Mouse (Mus musculus) liver, embryonic 15.5 days (tissue): ENCODE results near the gene Ing3. TPM values are rescaled to one million over a fixed set of nuclear protein-coding genes. Genes with fewer than 3 reads are reported as not detected.

Source experiments
- ATAC-seq: fragments of 200-750 bp; cut with Nextera tagmentation; 2 replicates; pipeline ENCODE4 v1.8.0; 2017; ENCODE audit warnings: moderate number of reproducible peaks, mild to moderate bottlenecking, moderate library complexity; ENCODE audit not compliant: insufficient read depth
- H3K27ac ChIP-seq: fragments of 300-500 bp; sonication (generic); replicated peaks from 2 replicates; pipeline ENCODE4 v1.5.1; 2015; ENCODE audit warnings: mild to moderate bottlenecking, inconsistent platforms
- H3K27me3 ChIP-seq: fragments of 300-500 bp; sonication (generic); 2 replicates; pipeline ENCODE4 v1.6.1; 2015; ENCODE audit warnings: mild to moderate bottlenecking, inconsistent platforms
- H3K36me3 ChIP-seq: fragments of 300-500 bp; sonication (generic); replicated peaks from 2 replicates; pipeline ENCODE4 v1.6.1; 2015; ENCODE audit warnings: moderate library complexity, mild to moderate bottlenecking, inconsistent platforms
- H3K4me1 ChIP-seq: fragments of 300-500 bp; sonication (generic); replicated peaks from 2 replicates; pipeline ENCODE4 v1.6.1; 2015; ENCODE audit warnings: inconsistent platforms
- H3K4me2 ChIP-seq: fragments of 300-500 bp; sonication (generic); 2 replicates; pipeline ENCODE4 v1.6.1; 2015; ENCODE audit warnings: moderate library complexity, mild to moderate bottlenecking, inconsistent platforms
- H3K4me3 ChIP-seq: fragments of 300-500 bp; sonication (generic); replicated peaks from 2 replicates; pipeline ENCODE4 v1.5.1; 2015; ENCODE audit warnings: mild to moderate bottlenecking, inconsistent platforms
- H3K9ac ChIP-seq: fragments of 300-500 bp; sonication (generic); 2 replicates; pipeline ENCODE4 v1.6.1; 2015; ENCODE audit warnings: moderate library complexity, mild to moderate bottlenecking, inconsistent platforms
- H3K9me3 ChIP-seq: fragments of 300-500 bp; sonication (generic); replicated peaks from 2 replicates; pipeline ENCODE4 v1.6.1; 2016; ENCODE audit warnings: inconsistent platforms
- WGBS: fragments of 180-500 bp; shearing (Covaris S2); methylation state at CpG from one replicate; pipeline ENCODE4 v1.1.7; 2015; ENCODE audit warnings: mixed read lengths; ENCODE audit not compliant: insufficient replicate concordance; 5-methylcytosine and 5-hydroxymethylcytosine counted together
- polyA plus RNA-seq: library from polyadenylated mRNA; unstranded; fragments of >200 nt; fragmentation: Nextera tagmentation; extraction: Ambion mirVana; gene quantifications from 2 replicates; pipeline ENCODE4 v1.2.1, GENCODE M21; 2015

Ing3 gene
- 15.2 and 16.7 TPM in 2 replicates for polyA plus RNA-seq

GRCm38 (mm10) chr6:21949226-21949731, at the start of gene Ing3:
Gene Ing3 (plus strand): TSS chr6:21949571.
- peak; percentile 94 for ATAC-seq
- Histone ChIP-seq H3K4me2 (peak within 1 kb of the TSS; percentile 93), H3K4me1 (peaks cover 15% of the 10 kb centered on the region), H3K9ac (peak within 1 kb of the TSS; percentile 85), H3K27me3 (no peaks in the 10 kb centered on the region), H3K4me3 (peak within 1 kb of the TSS; percentile 74), H3K9me3 (no peaks in the 10 kb centered on the region), H3K27ac (peak within 1 kb of the TSS; percentile 99), H3K36me3 (peaks cover 14% of the 10 kb centered on the region)
- under 1% methylated on average over 35 of the region's 35 CpGs for WGBS

DNA sequence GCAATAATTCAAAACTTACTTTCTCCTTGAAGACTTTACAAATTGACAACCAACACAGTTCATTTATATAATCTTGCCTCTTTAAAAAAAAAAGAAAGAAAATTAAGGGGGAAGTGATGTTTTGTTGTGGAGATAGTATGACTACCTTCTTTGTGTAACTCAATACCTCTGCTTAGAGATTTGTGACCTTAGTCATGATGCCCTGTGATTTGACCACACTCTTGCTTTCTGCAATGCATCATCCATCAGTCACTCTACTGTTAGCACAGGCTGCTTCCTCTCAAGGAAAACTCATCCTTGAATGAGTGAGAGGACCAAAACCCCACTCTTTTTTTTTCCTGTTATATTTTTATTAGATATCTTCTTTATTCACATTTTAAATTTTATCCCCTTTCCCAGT, 39.7 kb upstream of the Ing3 start:
- no peak overlapping the region for H3K4me3 ChIP-seq
- no peak overlapping the region for H3K9ac ChIP-seq
- H3K9me3 ChIP-seq: no peaks in the 10 kb centered on the region
- no peak overlapping the region for H3K4me2 ChIP-seq
- H3K27ac ChIP-seq: no peak overlapping the region
- no peak for ATAC-seq
- H3K4me1 ChIP-seq: no peaks in the 10 kb centered on the region
- H3K36me3 ChIP-seq: no peaks in the 10 kb centered on the region
- no peaks in the 10 kb centered on the region for H3K27me3 ChIP-seq

DNA sequence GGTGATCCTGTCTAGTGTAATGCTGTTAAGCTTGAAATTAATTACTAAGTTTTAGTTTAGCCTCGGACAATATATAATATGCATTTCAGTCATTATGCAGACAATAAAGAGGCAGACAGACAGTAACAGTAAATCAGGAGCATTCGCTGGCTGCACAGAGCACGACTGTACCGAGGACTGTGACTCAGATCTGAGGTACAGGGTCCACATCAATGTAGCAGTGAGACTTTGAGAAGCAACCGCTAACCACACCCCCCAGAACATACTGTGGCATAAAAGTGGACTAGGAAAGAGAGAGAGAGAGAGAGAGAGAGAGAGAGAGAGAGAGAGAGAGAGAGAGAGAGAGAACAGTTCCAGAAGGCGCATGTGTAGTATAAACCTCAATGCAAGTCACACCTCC, 38.6 kb upstream of the Ing3 start:
- no peak for ATAC-seq
- Histone ChIP-seq H3K27ac (no peak overlapping the region), H3K9ac (no peak overlapping the region), H3K4me3 (no peak overlapping the region), H3K4me1 (no peaks in the 10 kb centered on the region), H3K9me3 (no peaks in the 10 kb centered on the region), H3K27me3 (no peaks in the 10 kb centered on the region), H3K36me3 (no peaks in the 10 kb centered on the region), H3K4me2 (no peak overlapping the region)
- WGBS: 57% methylated on average over 6 of the region's 6 CpGs

- Histone ChIP-seq H3K4me1 (no peaks in the 10 kb centered on the region), H3K9me3 (no peaks in the 10 kb centered on the region), H3K4me3 (no peak overlapping the region), H3K27ac (no peak overlapping the region), H3K27me3 (no peaks in the 10 kb centered on the region), H3K36me3 (no peaks in the 10 kb centered on the region), H3K4me2 (no peak overlapping the region), H3K9ac (no peak overlapping the region)
- ATAC-seq: no peak
- WGBS: 62% methylated on average over 2 of the region's 2 CpGs
Observed at GRCm38 (mm10) chr6:21916591-21916990, 32.8 kb upstream of the Ing3 start.

DNA sequence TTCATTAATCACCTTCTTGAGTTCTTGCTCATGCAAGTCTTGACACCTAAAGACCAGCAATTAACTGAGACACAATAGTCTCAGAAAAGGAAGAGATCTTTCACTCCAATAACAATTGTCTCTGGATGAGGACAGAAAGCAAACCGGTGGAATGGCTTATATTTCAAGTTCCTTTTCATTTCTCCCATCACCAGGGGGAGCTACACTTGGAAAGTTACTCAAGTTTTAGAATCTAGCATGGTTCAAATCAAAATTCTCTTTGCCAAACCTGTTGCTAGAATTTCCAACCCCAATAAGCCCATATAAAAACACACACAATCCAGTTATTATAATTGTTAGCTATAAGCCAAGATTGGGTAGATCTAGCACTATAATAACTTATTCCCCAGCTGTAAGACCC, 25.2 kb upstream of the Ing3 start:
- ATAC-seq: no peak
- 20% methylated on average over 1 of the region's 1 CpGs for WGBS
- no peak overlapping the region for H3K4me2 ChIP-seq

DNA sequence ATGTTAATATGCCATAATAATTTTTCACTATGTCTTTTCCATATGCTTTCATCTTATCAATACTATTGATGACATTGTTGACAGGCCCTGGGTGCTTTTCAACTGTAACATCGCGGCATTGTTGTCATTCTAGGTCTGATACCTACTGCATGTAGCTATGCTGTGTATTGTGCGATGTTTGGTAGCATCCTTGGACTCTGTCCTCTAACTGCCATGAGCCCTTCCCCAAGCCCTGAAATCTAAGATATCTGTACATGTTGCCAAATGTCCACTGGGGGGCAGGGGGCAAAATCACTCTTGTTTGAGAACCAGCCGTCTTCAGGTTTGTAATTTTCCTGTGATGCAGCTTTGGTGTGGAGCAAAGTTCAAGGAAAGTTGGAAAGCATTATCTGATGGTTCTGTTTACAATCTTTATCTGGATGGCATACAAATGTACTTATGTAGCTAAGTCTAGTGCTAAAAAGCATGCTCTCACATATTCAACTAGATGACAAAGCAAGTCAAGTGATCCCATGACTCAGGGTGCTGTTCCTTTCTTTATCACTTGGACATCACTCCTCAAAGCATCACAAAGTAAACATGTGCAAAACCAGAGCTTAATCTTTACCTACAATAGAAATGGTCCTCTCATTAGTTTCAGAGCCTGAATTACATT, 11.3 kb upstream of the Ing3 start:
- Histone ChIP-seq H3K4me1 (0 out of 2 replicates have a peak, but pooled peaks cover 3% of the 10 kb centered on the region), H3K9ac (no peak overlapping the region), H3K36me3 (no peaks in the 10 kb centered on the region), H3K4me3 (no peak overlapping the region), H3K27me3 (no peaks in the 10 kb centered on the region), H3K4me2 (no peak overlapping the region), H3K27ac (no peak overlapping the region), H3K9me3 (no peaks in the 10 kb centered on the region)
- WGBS: 55% methylated on average over 4 of the region's 4 CpGs
- ATAC-seq: no peak

More for the DNA sequence above, 25.2 kb upstream of the Ing3 start:
- Histone ChIP-seq H3K36me3 (no peaks in the 10 kb centered on the region), H3K27me3 (no peaks in the 10 kb centered on the region), H3K4me1 (no peaks in the 10 kb centered on the region), H3K9ac (no peak overlapping the region), H3K27ac (no peak overlapping the region), H3K9me3 (no peaks in the 10 kb centered on the region), H3K4me3 (no peak overlapping the region)

DNA sequence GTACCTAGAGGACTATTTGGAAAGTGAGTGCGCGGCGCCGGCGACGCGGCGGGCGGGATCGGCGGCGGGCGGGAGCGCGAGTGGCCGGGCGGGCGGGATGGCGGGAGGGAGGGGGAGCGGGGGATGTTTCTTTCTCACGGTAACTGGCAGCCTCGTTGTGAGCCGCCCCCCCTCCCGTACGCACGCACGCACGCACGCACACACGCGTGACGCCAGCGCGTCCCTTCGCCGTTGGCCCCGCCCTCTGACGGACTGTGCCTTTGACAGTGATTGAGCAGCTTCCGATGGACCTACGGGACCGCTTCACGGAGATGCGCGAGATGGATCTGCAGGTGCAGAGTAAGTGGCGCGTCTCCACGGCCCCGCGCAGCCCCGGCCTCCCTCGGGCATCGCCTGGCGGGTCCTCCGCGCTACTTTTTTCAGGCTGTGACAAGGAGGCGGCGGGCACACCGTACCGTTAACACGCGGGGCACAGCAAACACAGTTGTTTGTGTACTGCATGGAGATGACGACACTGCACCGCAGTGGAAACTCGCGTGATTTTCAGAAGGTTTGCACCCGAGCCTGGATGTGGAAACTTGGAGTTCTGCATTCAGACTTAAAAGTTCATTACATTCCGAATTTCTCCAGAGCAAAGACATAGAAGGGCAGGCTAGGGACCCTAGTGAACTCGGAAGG, 539 bp downstream of the Ing3 start:
- H3K4me1 ChIP-seq: peaks cover 15% of the 10 kb centered on the region
- H3K4me2 ChIP-seq: peak overlapping the region; percentile 93
- peak overlapping the region; percentile 99 for H3K27ac ChIP-seq
- H3K9me3 ChIP-seq: no peaks in the 10 kb centered on the region
- H3K9ac ChIP-seq: peak overlapping the region; percentile 85
- H3K4me3 ChIP-seq: peak overlapping the region; percentile 74
- 1% methylated on average over 56 of the region's 68 CpGs for WGBS
- H3K36me3 ChIP-seq: peaks cover 20% of the 10 kb centered on the region
- H3K27me3 ChIP-seq: no peaks in the 10 kb centered on the region
- ATAC-seq: peak; percentile 91

DNA sequence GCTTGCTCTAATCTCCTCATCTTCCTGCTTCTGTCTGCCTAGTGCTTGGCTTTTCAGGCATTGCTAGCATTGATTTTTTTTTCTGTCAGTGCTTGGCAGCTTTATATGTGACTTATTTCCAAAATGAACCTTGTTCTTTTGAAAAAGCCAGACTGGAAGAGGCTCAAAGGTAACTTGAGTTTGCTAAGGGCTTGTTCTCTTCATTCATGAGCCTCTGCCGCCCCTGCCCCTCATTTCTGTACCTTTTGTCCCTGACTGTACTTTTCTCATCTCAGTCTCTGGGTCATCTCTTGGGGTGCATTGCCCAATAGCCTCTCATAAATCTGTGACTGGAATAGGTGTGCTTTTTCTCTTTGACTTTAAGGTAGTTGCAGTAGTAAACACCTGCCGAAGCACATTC, 1.3 kb downstream of the Ing3 start:
- Histone ChIP-seq H3K36me3 (peaks cover 27% of the 10 kb centered on the region), H3K27ac (peak overlapping the region; percentile 99), H3K4me1 (peaks cover 15% of the 10 kb centered on the region), H3K9me3 (no peaks in the 10 kb centered on the region), H3K4me3 (peak overlapping the region; percentile 74), H3K27me3 (no peaks in the 10 kb centered on the region), H3K4me2 (peak overlapping the region; percentile 93), H3K9ac (peak overlapping the region; percentile 85)
- no peak for ATAC-seq
- 84% methylated on average over 2 of the region's 2 CpGs for WGBS

DNA sequence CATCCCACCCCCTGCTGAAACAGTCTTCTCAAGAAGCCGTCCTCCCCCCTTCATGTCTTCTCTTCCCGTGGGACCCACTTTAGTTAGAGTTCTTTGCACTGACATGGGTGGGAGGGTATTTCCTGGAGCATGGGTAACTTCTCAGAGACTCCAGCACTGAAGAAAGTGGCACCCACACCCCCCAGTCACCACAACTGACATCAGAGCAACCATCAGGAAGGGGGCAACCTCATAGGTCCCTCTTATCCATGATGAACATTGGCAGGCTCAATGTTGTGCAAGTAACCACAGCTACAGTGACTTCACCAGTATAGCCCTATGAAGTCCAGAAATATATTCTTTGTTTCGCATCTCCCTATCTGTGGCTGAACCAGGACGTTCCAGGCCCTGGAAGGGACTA, 6.1 kb downstream of the Ing3 start:
- 70% methylated on average over 4 of the region's 4 CpGs for WGBS
- 0 out of 2 replicates have a peak, but pooled peaks have one; percentile 26 for ATAC-seq
- Histone ChIP-seq H3K4me2 (no peak overlapping the region), H3K27ac (0 out of 2 replicates have a peak overlapping the region, but pooled peaks have one; percentile 9), H3K9me3 (no peaks in the 10 kb centered on the region), H3K4me1 (peaks cover 25% of the 10 kb centered on the region), H3K4me3 (no peak overlapping the region), H3K27me3 (no peaks in the 10 kb centered on the region), H3K9ac (no peak overlapping the region), H3K36me3 (peaks cover 39% of the 10 kb centered on the region)

- peaks cover 29% of the 10 kb centered on the region for H3K36me3 ChIP-seq
- H3K9ac ChIP-seq: no peak overlapping the region
- H3K27ac ChIP-seq: no peak overlapping the region; the same call in 1 of the 2 replicates
- H3K4me1 ChIP-seq: peaks cover 20% of the 10 kb centered on the region
- no peaks in the 10 kb centered on the region for H3K9me3 ChIP-seq
- no peak overlapping the region for H3K4me2 ChIP-seq
- no peak overlapping the region for H3K4me3 ChIP-seq
- 68% methylated on average over 4 of the region's 4 CpGs for WGBS
- no peaks in the 10 kb centered on the region for H3K27me3 ChIP-seq
- ATAC-seq: no peak
Observed at GRCm38 (mm10) chr6:21958922-21959321, 9.6 kb downstream of the Ing3 start.

- H3K27ac ChIP-seq: no peak overlapping the region
- H3K27me3 ChIP-seq: no peaks in the 10 kb centered on the region
- no peaks in the 10 kb centered on the region for H3K9me3 ChIP-seq
- no peak overlapping the region for H3K4me2 ChIP-seq
- peaks cover 20% of the 10 kb centered on the region for H3K4me1 ChIP-seq
- 85% methylated on average over 5 of the region's 5 CpGs for WGBS
- H3K4me3 ChIP-seq: no peak overlapping the region
- ATAC-seq: no peak
- H3K36me3 ChIP-seq: peaks cover 26% of the 10 kb centered on the region
- no peak overlapping the region for H3K9ac ChIP-seq
Observed at GRCm38 (mm10) chr6:21959909-21960308, 10.5 kb downstream of the Ing3 start.
